Mouse (Mus musculus) spleen, postnatal 10 days (tissue): ENCODE data around the gene Lif.

Experiments
- DNase-seq, 2 experiments: peaks; one replicate each; pipeline ENCODE4 v3.0.0; 2021 to 2022; ENCODE audit warnings: low spot score in 2 of 2

The Lif gene

GRCm38 (mm10) chr11:4297753-4298152 is 40.4 kb downstream of the Lif start:
- no peak for DNase-seq

GRCm38 (mm10) chr11:4298615-4299014 is 41.3 kb downstream of the Lif start:
- DNase-seq: no peak

- DNase-seq: no peak
Measured at GRCm38 (mm10) chr11:4299191-4299590, 41.8 kb downstream of the Lif start.

GRCm38 (mm10) chr11:4299735-4300474 is 42.5 kb downstream of the Lif start:
- DNase-seq: no peak

- no peak for DNase-seq
Measured at GRCm38 (mm10) chr11:4300683-4301082, 43.3 kb downstream of the Lif start.

- DNase-seq: no peak
Measured at GRCm38 (mm10) chr11:4302363-4302913, 45.1 kb downstream of the Lif start.

- no peak for DNase-seq
Measured at GRCm38 (mm10) chr11:4303033-4303432, 45.7 kb downstream of the Lif start.

- DNase-seq: no peak
Measured at GRCm38 (mm10) chr11:4304203-4304602, 46.8 kb downstream of the Lif start.

- no peak for DNase-seq
Measured at GRCm38 (mm10) chr11:4305090-4305489, 47.7 kb downstream of the Lif start.

- no peak for DNase-seq
Measured at GRCm38 (mm10) chr11:4306086-4306485, 48.7 kb downstream of the Lif start.

- DNase-seq: no peak
Measured at GRCm38 (mm10) chr11:4308060-4308513, 50.7 kb downstream of the Lif start.

- DNase-seq: no peak
Measured at GRCm38 (mm10) chr11:4308514-4309450, 51.4 kb downstream of the Lif start.

GRCm38 (mm10) chr11:4309613-4310012 is 52.3 kb downstream of the Lif start:
- no peak for DNase-seq

GRCm38 (mm10) chr11:4310324-4310723 is 53.0 kb downstream of the Lif start:
- no peak for DNase-seq

GRCm38 (mm10) chr11:4312180-4312579 is 54.8 kb downstream of the Lif start:
- no peak for DNase-seq

- no peak for DNase-seq
Measured at GRCm38 (mm10) chr11:4317287-4317686, 59.9 kb downstream of the Lif start.

GRCm38 (mm10) chr11:4318011-4318410 is 60.7 kb downstream of the Lif start:
- no peak for DNase-seq

GRCm38 (mm10) chr11:4319212-4319955 is 62.0 kb downstream of the Lif start:
- no peak for DNase-seq

- DNase-seq: no peak
Measured at GRCm38 (mm10) chr11:4320876-4321275, 63.5 kb downstream of the Lif start.
